22 mouse cellular contexts compared by ENCODE assay signal in the genomic region with DNA sequence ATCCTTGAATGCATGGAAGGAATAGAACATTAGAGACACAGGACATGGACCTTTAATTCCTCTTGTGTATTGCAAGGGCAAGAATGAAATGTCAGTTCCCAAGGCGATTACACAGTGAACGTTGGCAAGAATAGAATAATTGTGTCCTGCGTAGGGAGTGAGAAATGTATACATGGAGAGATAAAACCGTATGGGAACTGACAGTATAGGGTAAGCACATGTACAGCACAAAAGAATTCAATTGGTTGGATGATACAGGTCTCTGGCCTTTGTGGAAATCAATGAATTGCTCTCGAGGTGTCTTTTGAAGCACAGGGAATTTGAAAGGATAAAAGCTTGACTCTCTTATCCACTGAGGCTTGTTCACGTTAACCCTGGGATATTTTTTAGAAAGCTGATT.
"Had no signal": no experiment of that assay in that cellular context is flagged by ENCODE, and none has a peak within 500 bp of the region (broad histone marks: within the 10 kb centered on the region; RNA-seq: fewer than 3 reads in every experiment).

No protein-coding gene starts in this region.

- H3K9ac ChIP-seq: limb, embryonic 12.5 days; limb, embryonic 15.5 days; liver, embryonic 14.5 days; liver, postnatal 0 days; lung, embryonic 14.5 days; neural tube, embryonic 13.5 days; stomach, embryonic 15.5 days had no signal

- H3K9me3 ChIP-seq: limb, embryonic 12.5 days; limb, embryonic 15.5 days; megakaryocyte, embryonic 14.5 days; neural tube, embryonic 13.5 days; stomach, embryonic 15.5 days had no signal

- DNase-seq: kidney, adult 2 months; kidney, postnatal 25 days; left cerebral cortex, postnatal 4 days; liver, postnatal 0 days; lung, embryonic 14.5 days; lung, postnatal 10 days; lung, postnatal 36 days; retina, postnatal 1 day; right cerebral cortex, postnatal 25 days; spleen, adult 18-20 months; thymus, postnatal 25 days had no signal

- H3K4me3 ChIP-seq: limb, embryonic 12.5 days; limb, embryonic 15.5 days; megakaryocyte, embryonic 14.5 days; myocyte; neural tube, embryonic 13.5 days; stomach, embryonic 15.5 days had no signal

- H3K36me3 ChIP-seq: limb, embryonic 12.5 days; limb, embryonic 15.5 days; neural tube, embryonic 13.5 days; stomach, embryonic 15.5 days had no signal

- H3K4me2 ChIP-seq: limb, embryonic 12.5 days; limb, embryonic 15.5 days; liver, embryonic 11.5 days; lung, embryonic 14.5 days; midbrain, embryonic 11.5 days; neural tube, embryonic 13.5 days; stomach, embryonic 15.5 days had no signal

- ATAC-seq: intestine, postnatal 0 days; liver, postnatal 0 days had no signal

- H3K4me1 ChIP-seq: limb, embryonic 15.5 days; megakaryocyte, embryonic 14.5 days; stomach, embryonic 15.5 days had no signal

- H3K27me3 ChIP-seq: limb, embryonic 15.5 days; megakaryocyte, embryonic 14.5 days; neural tube, embryonic 13.5 days; stomach, embryonic 15.5 days had no signal

- H3K27ac ChIP-seq: kidney, postnatal 0 days; limb, embryonic 12.5 days; limb, embryonic 15.5 days; liver, embryonic 14.5 days; neural tube, embryonic 13.5 days; stomach, embryonic 15.5 days had no signal
